Comparison of ENCODE assay signal across 17 mouse cellular contexts in the genomic region with DNA sequence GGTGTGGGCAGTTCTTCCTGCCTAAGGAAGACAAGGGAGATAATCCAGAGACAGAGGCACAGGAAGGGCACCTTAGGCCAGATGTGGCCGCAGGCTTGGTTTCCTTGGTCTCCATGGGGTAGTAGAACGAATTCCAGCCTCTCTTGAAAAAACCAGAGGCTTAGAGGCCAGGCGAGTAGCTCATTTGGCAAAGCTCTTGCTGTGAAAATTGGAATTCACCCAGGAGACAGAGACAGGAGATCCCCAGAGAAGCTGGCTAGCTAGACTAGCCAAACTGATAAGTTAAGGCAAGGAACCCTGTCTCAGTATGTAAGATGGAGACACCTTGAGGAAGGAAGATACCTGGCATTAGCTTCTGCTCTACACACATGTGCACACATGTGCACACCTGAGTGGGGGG. TPM values are rescaled to one million over a fixed set of nuclear protein-coding genes. Genes with fewer than 3 reads are reported as not detected.
DNase-seq lines count a peak whose midpoint lies in the region; ATAC-seq and TF ChIP-seq lines count a peak whose summit lies in the region.
"Had no signal": no experiment of that assay in that cellular context is flagged by ENCODE, and none has a peak within 500 bp of the region (broad histone marks: within the 10 kb centered on the region; RNA-seq: fewer than 3 reads in every experiment).

No protein-coding gene starts in this region.

- no peak overlapping the region for H3K4me3 ChIP-seq in gastrocnemius, adult 2 months
- H3K4me3 ChIP-seq in intestine, embryonic 15.5 days (replicated peaks), result no peak overlapping the region
- no peak overlapping the region for H3K4me3 ChIP-seq in intestine, embryonic 16.5 days (ENCODE audit: low read length)
- no peak overlapping the region for H3K4me3 ChIP-seq in forebrain, embryonic 15.5 days
- H3K4me3 ChIP-seq: erythroblast, embryonic 14.5 days; limb, embryonic 12.5 days had no signal

- H3K9me3 ChIP-seq in intestine, embryonic 15.5 days, result no peaks in the 10 kb centered on the region
- no peaks in the 10 kb centered on the region for H3K9me3 ChIP-seq in intestine, embryonic 16.5 days (ENCODE audit: control insufficient read depth, low read length)
- H3K9me3 ChIP-seq in forebrain, embryonic 15.5 days, result no peaks in the 10 kb centered on the region
- H3K9me3 ChIP-seq: limb, embryonic 12.5 days had no signal

- peak overlapping the region; percentile 74 for H3K27ac ChIP-seq in gastrocnemius, adult 2 months
- H3K27ac ChIP-seq in intestine, embryonic 15.5 days, result no peak overlapping the region
- no peak overlapping the region for H3K27ac ChIP-seq in intestine, embryonic 16.5 days (ENCODE audit: low read length)
- H3K27ac ChIP-seq in forebrain, embryonic 15.5 days (replicated peaks), result peak overlapping the region; percentile 74
- H3K27ac ChIP-seq: kidney, postnatal 0 days; limb, embryonic 12.5 days had no signal

- H3K9ac ChIP-seq in intestine, embryonic 15.5 days, result 0 out of 2 replicates have a peak overlapping the region, but pooled peaks have one; percentile 20
- no peak overlapping the region for H3K9ac ChIP-seq in intestine, embryonic 16.5 days (ENCODE audit: low read depth, low read length)
- peak overlapping the region; percentile 26; the same call in 1 of the 2 replicates for H3K9ac ChIP-seq in forebrain, embryonic 15.5 days (replicated peaks)
- H3K9ac ChIP-seq: limb, embryonic 12.5 days had no signal

- peaks cover 23% of the 10 kb centered on the region; the same call in 1 of the 2 replicates for H3K36me3 ChIP-seq in intestine, embryonic 15.5 days
- peaks cover 24% of the 10 kb centered on the region for H3K36me3 ChIP-seq in intestine, embryonic 16.5 days (ENCODE audit: control insufficient read depth, insufficient read depth, low read length)
- H3K36me3 ChIP-seq in forebrain, embryonic 15.5 days, result peaks cover 28% of the 10 kb centered on the region

- H3K4me1 ChIP-seq in intestine, embryonic 15.5 days (replicated peaks), result no peaks in the 10 kb centered on the region; the same call in 1 of the 2 replicates
- H3K4me1 ChIP-seq in intestine, embryonic 16.5 days (ENCODE audit: control insufficient read depth, insufficient read depth, low read length), result peaks cover 4% of the 10 kb centered on the region; the same call in 1 of the 2 replicates
- peaks cover 43% of the 10 kb centered on the region for H3K4me1 ChIP-seq in forebrain, embryonic 15.5 days
- H3K4me1 ChIP-seq: limb, embryonic 12.5 days had no signal

- H3K4me2 ChIP-seq in intestine, embryonic 15.5 days (replicated peaks), result no peak overlapping the region
- no peak overlapping the region for H3K4me2 ChIP-seq in intestine, embryonic 16.5 days (ENCODE audit: low read depth, low read length)
- no peak overlapping the region for H3K4me2 ChIP-seq in forebrain, embryonic 15.5 days (replicated peaks)
- H3K4me2 ChIP-seq: limb, embryonic 12.5 days had no signal

- no peaks in the 10 kb centered on the region for H3K27me3 ChIP-seq in intestine, embryonic 15.5 days (replicated peaks)
- H3K27me3 ChIP-seq in intestine, embryonic 16.5 days (replicated peaks; ENCODE audit: control insufficient read depth, insufficient read depth, low read length), result no peaks in the 10 kb centered on the region
- no peaks in the 10 kb centered on the region; the same call in 1 of the 2 replicates for H3K27me3 ChIP-seq in forebrain, embryonic 15.5 days

- no peak for DNase-seq in gastrocnemius, adult 2 months
- DNase-seq in gastrocnemius, adult 18-20 months (ENCODE audit: low spot score), result no peak
- DNase-seq in MN1 (ENCODE audit: low spot score), result peak; percentile 76
- DNase-seq in cerebellum, adult 11 months, result no peak

- 57% methylated on average over 3 of the region's 3 CpGs for WGBS in intestine, embryonic 15.5 days
- WGBS in intestine, embryonic 16.5 days, result 49% methylated on average over 3 of the region's 3 CpGs
- WGBS in forebrain, embryonic 15.5 days, result 33% methylated on average over 3 of the region's 3 CpGs

- intact Hi-C loops in gastrocnemius, adult 2 months (cut with DNase I), result no loop called here

- no peak for ATAC-seq in intestine, embryonic 15.5 days
- ATAC-seq in intestine, embryonic 16.5 days, result no peak
- no peak for ATAC-seq in forebrain, embryonic 15.5 days (replicated peaks)
- no peak for ATAC-seq in megakaryocyte progenitor cell, adult 5-6 weeks (replicated peaks; ENCODE audit: poor library complexity)

- no peak for TF ChIP-seq CTCF in gastrocnemius, adult 2 months (IDR thresholded peaks at IDR 0.05)

RNA-seq across cellular contexts. Expression of gene Gm10277, which starts 38.8 kb away (rescaled TPM):
- total RNA-seq in gastrocnemius, adult 2 months (2021), result not detected
- total RNA-seq in gastrocnemius, adult 18-20 months (2021), result not detected
- polyA plus RNA-seq in intestine, embryonic 15.5 days (2015; fragmentation: Nextera tagmentation; extraction: Ambion mirVana), result 0.93 and 1.5 TPM in 2 replicates
- 0.89 and 1.0 TPM in 2 replicates for polyA plus RNA-seq in intestine, embryonic 16.5 days (2015; fragmentation: Nextera tagmentation; extraction: Ambion mirVana)
- polyA plus RNA-seq in forebrain, embryonic 15.5 days (2015; fragmentation: Nextera tagmentation; extraction: Ambion mirVana), result 2.4 and 2.5 TPM in 2 replicates
- not detected in 2 replicates for total RNA-seq in megakaryocyte progenitor cell, adult 5-6 weeks (2015)
- total RNA-seq in megakaryocyte progenitor cell, adult 5-6 weeks (2017), result not detected in 2 replicates
- total RNA-seq: adrenal gland, postnatal 36 days; gastrocnemius, postnatal 10 days; heart, postnatal 14 days; megakaryocyte-erythroid progenitor cell, adult 5-6 weeks; neutrophil, adult 5-6 weeks had no signal
- polyA plus RNA-seq: cortical plate, adult 2 months; erythroblast, embryonic 14.5 days had no signal

Comparison
In these comparisons a context has a peak if more than half of its experiments do, and no peak if none do; other contexts are left out.
1. H3K27ac ChIP-seq: peak in gastrocnemius, adult 2 months (single experiment) and forebrain, embryonic 15.5 days (single experiment); none in intestine, embryonic 15.5 days (single experiment) and intestine, embryonic 16.5 days (single experiment).